Mouse (Mus musculus): Measurements from ENCODE around the gene Nhsl2. TPM values are rescaled to one million over a fixed set of nuclear protein-coding genes. Genes with fewer than 3 reads are reported as not detected.
A peak's percentile ranks its signal among the peaks of the same experiment; 100 is the strongest.

The Nhsl2 gene
- polyA plus RNA-seq, 1 experiment from 2014 or later: 6.9 TPM

- H3K9ac ChIP-seq (ENCODE audit: low read length): no peak overlapping the region
- 20% methylated on average over 2 of the region's 2 CpGs for WGBS
- H3K27me3 ChIP-seq (ENCODE audit: control insufficient read depth, insufficient read depth, low read length): peaks cover 3% of the 10 kb centered on the region; the same call in 1 of the 2 replicates
- H3K4me2 ChIP-seq (ENCODE audit: low read depth, low read length): no peak overlapping the region
- peaks cover 14% of the 10 kb centered on the region for H3K4me1 ChIP-seq (ENCODE audit: control insufficient read depth, insufficient read depth, low read length)
- H3K9me3 ChIP-seq (replicated peaks; ENCODE audit: control insufficient read depth, low read length): no peaks in the 10 kb centered on the region
- no peak overlapping the region for H3K4me3 ChIP-seq (ENCODE audit: low read length)
- no peak for ATAC-seq (replicated peaks; ENCODE audit: extremely low read depth, insufficient read depth, low FRiP score)
- no peaks in the 10 kb centered on the region for H3K36me3 ChIP-seq (ENCODE audit: control insufficient read depth, insufficient read depth)
- H3K27ac ChIP-seq (ENCODE audit: low read length): no peak overlapping the region
Observed at GRCm38 (mm10) chrX:101981450-101981849, 132.3 kb downstream of the Nhsl2 start.

DNA sequence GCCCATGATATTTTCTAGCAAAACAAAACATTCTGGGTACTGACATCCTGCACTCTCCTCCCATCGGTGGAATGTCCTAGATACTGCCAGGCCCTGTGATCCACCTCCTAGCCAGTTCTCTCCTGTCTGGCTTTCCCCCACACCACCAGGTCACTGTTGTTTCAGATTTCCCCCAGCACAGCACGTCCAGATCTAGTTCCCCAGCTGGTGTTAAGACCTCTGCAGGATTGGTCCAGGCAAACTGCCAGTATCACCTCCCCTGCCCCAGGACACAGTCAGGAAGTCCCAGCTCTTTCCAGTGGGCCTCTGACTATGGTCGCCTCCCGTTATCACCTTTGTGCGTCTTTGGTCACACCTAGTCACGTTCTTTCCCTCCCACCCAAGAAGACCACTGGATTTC lies 134.5 kb downstream of the Nhsl2 start:
- Histone ChIP-seq H3K4me3 (ENCODE audit: low read length) (no peak overlapping the region), H3K4me1 (ENCODE audit: control insufficient read depth, insufficient read depth, low read length) (peaks cover 13% of the 10 kb centered on the region), H3K9ac (ENCODE audit: low read length) (no peak overlapping the region), H3K9me3 (replicated peaks; ENCODE audit: control insufficient read depth, low read length) (no peaks in the 10 kb centered on the region), H3K27me3 (ENCODE audit: control insufficient read depth, insufficient read depth, low read length) (peaks cover 3% of the 10 kb centered on the region; the same call in 1 of the 2 replicates), H3K4me2 (ENCODE audit: low read depth, low read length) (no peak overlapping the region), H3K27ac (ENCODE audit: low read length) (peak overlapping the region; percentile 76), H3K36me3 (ENCODE audit: control insufficient read depth, insufficient read depth) (no peaks in the 10 kb centered on the region)
- ATAC-seq (replicated peaks; ENCODE audit: extremely low read depth, insufficient read depth, low FRiP score): peak; percentile 73
- WGBS: 36% methylated on average over 6 of the region's 6 CpGs

GRCm38 (mm10) chrX:101986657-101987367 lies 137.6 kb downstream of the Nhsl2 start:
- ATAC-seq (replicated peaks; ENCODE audit: extremely low read depth, insufficient read depth, low FRiP score): no peak
- peaks cover 8% of the 10 kb centered on the region for H3K4me1 ChIP-seq (ENCODE audit: control insufficient read depth, insufficient read depth, low read length)
- H3K27me3 ChIP-seq (ENCODE audit: control insufficient read depth, insufficient read depth, low read length): peaks cover 3% of the 10 kb centered on the region
- H3K4me2 ChIP-seq (ENCODE audit: low read depth, low read length): no peak overlapping the region
- H3K4me3 ChIP-seq (ENCODE audit: low read length): no peak overlapping the region
- no peak overlapping the region for H3K27ac ChIP-seq (ENCODE audit: low read length)
- WGBS: 64% methylated on average over 9 of the region's 9 CpGs
- H3K9ac ChIP-seq (ENCODE audit: low read length): no peak overlapping the region
- no peaks in the 10 kb centered on the region for H3K9me3 ChIP-seq (replicated peaks; ENCODE audit: control insufficient read depth, low read length)
- H3K36me3 ChIP-seq (ENCODE audit: control insufficient read depth, insufficient read depth): no peaks in the 10 kb centered on the region

GRCm38 (mm10) chrX:101993841-101994571 lies 144.8 kb downstream of the Nhsl2 start:
- H3K4me2 ChIP-seq (ENCODE audit: low read depth, low read length): no peak overlapping the region
- no peaks in the 10 kb centered on the region; the same call in 1 of the 2 replicates for H3K27me3 ChIP-seq (ENCODE audit: control insufficient read depth, insufficient read depth, low read length)
- WGBS: 36% methylated on average over 12 of the region's 12 CpGs
- H3K36me3 ChIP-seq (ENCODE audit: control insufficient read depth, insufficient read depth): no peaks in the 10 kb centered on the region
- ATAC-seq (replicated peaks; ENCODE audit: extremely low read depth, insufficient read depth, low FRiP score): 0 out of 2 replicates have a peak, but pooled peaks have one; percentile 37
- H3K9me3 ChIP-seq (replicated peaks; ENCODE audit: control insufficient read depth, low read length): no peaks in the 10 kb centered on the region
- H3K27ac ChIP-seq (ENCODE audit: low read length): peak overlapping the region; percentile 62
- peaks cover 7% of the 10 kb centered on the region for H3K4me1 ChIP-seq (ENCODE audit: control insufficient read depth, insufficient read depth, low read length)
- H3K4me3 ChIP-seq (ENCODE audit: low read length): no peak overlapping the region
- no peak overlapping the region for H3K9ac ChIP-seq (ENCODE audit: low read length)

DNA sequence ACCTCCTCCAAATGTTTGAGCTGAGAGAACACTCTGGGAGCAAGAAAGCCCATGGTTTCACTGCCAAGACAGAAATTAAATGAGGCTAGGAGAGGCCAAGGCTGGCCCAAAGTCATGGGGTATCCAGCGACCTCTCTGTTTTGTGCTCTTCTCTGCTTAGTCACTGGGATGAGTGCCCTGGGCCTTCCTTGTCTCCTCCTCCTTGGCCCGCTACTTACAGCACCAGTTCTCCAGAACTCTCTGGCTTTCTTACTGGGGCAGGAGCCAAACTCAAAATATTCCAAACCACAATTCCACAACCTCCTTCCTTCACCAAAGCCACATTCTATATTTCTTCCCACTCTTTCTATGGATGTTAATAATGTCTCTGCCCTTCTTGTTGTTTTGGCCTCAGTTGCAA lies 147.5 kb downstream of the Nhsl2 start:
- ATAC-seq (replicated peaks; ENCODE audit: extremely low read depth, insufficient read depth, low FRiP score): no peak
- Histone ChIP-seq H3K27me3 (ENCODE audit: control insufficient read depth, insufficient read depth, low read length) (peaks cover 5% of the 10 kb centered on the region; the same call in 1 of the 2 replicates), H3K9me3 (replicated peaks; ENCODE audit: control insufficient read depth, low read length) (no peaks in the 10 kb centered on the region), H3K4me1 (ENCODE audit: control insufficient read depth, insufficient read depth, low read length) (peaks cover 7% of the 10 kb centered on the region), H3K36me3 (ENCODE audit: control insufficient read depth, insufficient read depth) (no peaks in the 10 kb centered on the region), H3K4me3 (ENCODE audit: low read length) (no peak overlapping the region), H3K27ac (ENCODE audit: low read length) (no peak overlapping the region), H3K9ac (ENCODE audit: low read length) (no peak overlapping the region), H3K4me2 (ENCODE audit: low read depth, low read length) (no peak overlapping the region)
- WGBS: 87% methylated on average over 2 of the region's 2 CpGs

- Histone ChIP-seq H3K27ac (ENCODE audit: low read length) (peak overlapping the region; percentile 76), H3K27me3 (ENCODE audit: control insufficient read depth, insufficient read depth, low read length) (peaks cover 13% of the 10 kb centered on the region), H3K4me1 (ENCODE audit: control insufficient read depth, insufficient read depth, low read length) (peaks cover 7% of the 10 kb centered on the region; the same call in 1 of the 2 replicates), H3K9me3 (replicated peaks; ENCODE audit: control insufficient read depth, low read length) (no peaks in the 10 kb centered on the region), H3K9ac (ENCODE audit: low read length) (peak overlapping the region; percentile 57), H3K36me3 (ENCODE audit: control insufficient read depth, insufficient read depth) (no peaks in the 10 kb centered on the region), H3K4me3 (ENCODE audit: low read length) (peak overlapping the region; percentile 50), H3K4me2 (ENCODE audit: low read depth, low read length) (peak overlapping the region; percentile 69)
- peak; percentile 54; the same call in 1 of the 2 replicates for ATAC-seq (replicated peaks; ENCODE audit: extremely low read depth, insufficient read depth, low FRiP score)
- WGBS: 22% methylated on average over 20 of the region's 20 CpGs
Observed at GRCm38 (mm10) chrX:102003632-102004315, 154.6 kb downstream of the Nhsl2 start.

- H3K4me2 ChIP-seq (ENCODE audit: low read depth, low read length): peak overlapping the region; percentile 69
- H3K4me1 ChIP-seq (ENCODE audit: control insufficient read depth, insufficient read depth, low read length): peaks cover 7% of the 10 kb centered on the region; the same call in 1 of the 2 replicates
- 14% methylated on average over 7 of the region's 7 CpGs for WGBS
- peak overlapping the region; percentile 76 for H3K27ac ChIP-seq (ENCODE audit: low read length)
- peak overlapping the region; percentile 57 for H3K9ac ChIP-seq (ENCODE audit: low read length)
- H3K4me3 ChIP-seq (ENCODE audit: low read length): peak overlapping the region; percentile 50
- peaks cover 13% of the 10 kb centered on the region for H3K27me3 ChIP-seq (ENCODE audit: control insufficient read depth, insufficient read depth, low read length)
- no peak for ATAC-seq (replicated peaks; ENCODE audit: extremely low read depth, insufficient read depth, low FRiP score)
- no peaks in the 10 kb centered on the region for H3K9me3 ChIP-seq (replicated peaks; ENCODE audit: control insufficient read depth, low read length)
- no peaks in the 10 kb centered on the region for H3K36me3 ChIP-seq (ENCODE audit: control insufficient read depth, insufficient read depth)
Observed at GRCm38 (mm10) chrX:102004370-102004769, 155.2 kb downstream of the Nhsl2 start.

GRCm38 (mm10) chrX:102005141-102005641 lies 156.0 kb downstream of the Nhsl2 start:
- peak; percentile 68 for ATAC-seq (replicated peaks; ENCODE audit: extremely low read depth, insufficient read depth, low FRiP score)
- H3K36me3 ChIP-seq (ENCODE audit: control insufficient read depth, insufficient read depth): no peaks in the 10 kb centered on the region
- peaks cover 13% of the 10 kb centered on the region for H3K27me3 ChIP-seq (ENCODE audit: control insufficient read depth, insufficient read depth, low read length)
- H3K4me3 ChIP-seq (ENCODE audit: low read length): peak overlapping the region; percentile 50
- H3K9ac ChIP-seq (ENCODE audit: low read length): peak overlapping the region; percentile 71
- H3K4me1 ChIP-seq (ENCODE audit: control insufficient read depth, insufficient read depth, low read length): peaks cover 7% of the 10 kb centered on the region; the same call in 1 of the 2 replicates
- H3K27ac ChIP-seq (ENCODE audit: low read length): peak overlapping the region; percentile 90
- no peaks in the 10 kb centered on the region for H3K9me3 ChIP-seq (replicated peaks; ENCODE audit: control insufficient read depth, low read length)
- WGBS: 15% methylated on average over 7 of the region's 10 CpGs
- H3K4me2 ChIP-seq (ENCODE audit: low read depth, low read length): peak overlapping the region; percentile 69
